Mouse (Mus musculus) layer of hippocampus, adult 2 months (tissue): ENCODE data around the gene Glt1d1. TPM values are rescaled to one million over a fixed set of nuclear protein-coding genes. Genes with fewer than 3 reads are reported as not detected.

Source experiments
- DNase-seq, 2 experiments: peaks; one replicate each; pipeline ENCODE4 v3.0.0; 2022; ENCODE audit warnings: low spot score in 2 of 2
- H3K27ac ChIP-seq: fragments of 200-600 bp; 2 replicates; pipeline ENCODE4 v1.8.1; 2022
- H3K4me3 ChIP-seq: fragments of 200-600 bp; 2 replicates; pipeline ENCODE4 v1.8.1; 2022; ENCODE audit warnings: mild to moderate bottlenecking
- CTCF ChIP-seq: fragments of 200-600 bp; conservative IDR thresholded peaks from 2 replicates; pipeline ENCODE4 v1.8.1; 2022; ENCODE audit warnings: antibody characterized with exemption, mild to moderate bottlenecking, moderate library complexity
- long read RNA-seq, 2 experiments: library from polyadenylated mRNA; stranded (forward); transcript quantifications; one replicate each; pipeline ENCODE4 v2.0.0; 2021; ENCODE audit warnings: borderline mapping rate in 2 of 2
- total RNA-seq, 2 experiments: library from RNA; stranded (reverse); gene quantifications; 2 replicates each; pipeline ENCODE4 v1.2.3; 2021

The Glt1d1 gene
- total RNA-seq = 10 to 100 TPM; 24.7 to 28.6 TPM
- long read RNA-seq, experiment 1, partial matches to known transcripts = 0 of 4 reads
- long read RNA-seq, experiment 1, other reads (novel, unspliced or antisense) = 4 of 4 reads
- long read RNA-seq, experiment 2 = 0 reads

DNA sequence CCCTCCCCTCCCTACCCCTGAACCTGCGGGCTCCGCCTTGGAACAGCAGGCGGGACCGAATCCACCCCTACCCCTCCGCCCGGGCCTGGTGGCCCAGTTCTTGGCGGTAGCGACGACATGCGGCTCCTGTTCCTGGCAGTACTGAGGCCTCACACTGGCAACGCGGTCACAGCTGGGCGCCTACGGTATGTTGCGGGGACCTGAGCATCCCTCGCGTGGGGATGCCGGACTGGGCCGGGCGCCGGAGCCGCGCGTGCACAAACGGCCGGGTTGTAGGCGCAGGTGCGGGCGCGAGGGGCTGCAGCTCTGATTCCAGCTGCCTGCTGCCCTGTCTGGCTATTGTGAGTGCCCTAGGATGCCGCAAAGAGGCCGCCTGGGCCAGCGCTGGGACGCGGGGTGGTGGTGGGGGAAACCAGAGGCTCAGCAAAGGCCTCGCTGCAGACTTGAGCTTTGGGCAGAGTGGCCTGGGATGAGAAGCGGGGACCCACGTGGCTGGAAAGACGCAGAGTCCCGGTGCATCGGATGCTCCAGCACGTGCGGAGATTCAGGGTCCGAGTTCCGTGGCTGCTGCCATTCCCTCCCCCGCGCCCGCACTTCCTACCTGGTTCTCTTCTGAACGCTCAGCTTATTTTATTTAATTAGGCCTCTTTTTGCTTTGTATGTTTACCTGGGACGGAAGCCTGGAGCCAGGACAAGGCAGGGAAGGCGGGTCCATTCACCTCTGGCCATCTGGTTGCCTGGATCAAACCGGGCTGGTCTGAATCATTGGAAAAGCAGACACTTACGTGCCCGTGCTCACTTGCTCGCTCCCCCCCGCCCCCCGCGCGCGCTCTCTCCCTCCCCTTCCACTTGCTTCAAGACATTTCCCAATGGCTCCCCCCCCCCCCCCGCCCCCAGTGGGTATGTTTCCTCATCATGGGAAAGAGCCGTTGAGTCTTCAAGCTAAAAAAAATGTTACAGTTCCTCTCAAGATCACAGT, at the start of gene Glt1d1, which contains the start of gene Slc15a4:
Gene Glt1d1, plus strand, starts transcription at position 96 of the 979 bp plus-strand sequence.
Gene Slc15a4, minus strand, starts transcription at position 731 of the 979 bp plus-strand sequence.
- no peak for DNase-seq
- peak within 1 kb of the TSS; percentile 94 for H3K27ac ChIP-seq
- no peak for TF ChIP-seq CTCF
- peak within 1 kb of the TSS; percentile 71 for H3K4me3 ChIP-seq

DNA sequence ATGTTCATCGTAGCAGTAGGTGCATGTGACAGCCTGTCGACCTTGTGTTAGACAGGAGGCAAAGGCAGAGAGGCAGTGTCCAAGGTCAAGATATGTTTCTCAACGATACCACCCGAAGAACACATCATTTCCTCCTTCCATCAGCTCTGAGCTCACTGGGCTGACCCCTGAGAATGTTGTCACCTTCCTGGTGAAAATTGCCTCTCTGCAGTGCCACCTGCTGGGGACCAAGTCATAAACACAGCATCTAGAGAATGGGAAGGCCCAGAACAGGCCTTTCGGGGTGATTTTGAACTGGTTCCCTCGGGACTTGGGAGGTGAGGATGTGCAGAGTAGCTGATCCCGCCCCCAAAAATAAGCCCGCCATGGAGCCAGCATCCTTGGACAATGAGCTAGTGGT, 48.4 kb upstream of the Glt1d1 start:
- H3K27ac ChIP-seq = no peak overlapping the region
- no peak overlapping the region for H3K4me3 ChIP-seq
- TF ChIP-seq CTCF = peak; percentile 74
- DNase-seq = no peak

DNA sequence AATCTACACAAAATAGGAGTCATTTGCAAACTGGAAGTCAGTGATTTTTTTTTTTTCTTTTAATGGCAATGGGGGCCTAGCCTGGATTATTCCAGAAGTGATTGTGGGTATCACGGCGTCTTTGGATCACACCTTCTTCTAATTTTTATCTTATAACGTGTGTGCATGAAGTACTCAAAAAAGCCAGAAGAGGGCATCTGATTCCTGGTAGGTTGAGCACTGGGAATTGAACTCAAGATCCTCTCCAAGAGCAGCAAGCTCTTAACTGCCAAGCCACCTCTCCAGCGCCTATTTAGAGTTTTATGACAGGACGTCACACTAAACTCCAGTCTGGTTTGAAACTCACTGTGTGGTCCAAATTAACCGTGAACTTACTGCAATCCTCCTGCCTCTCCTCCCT, 44.2 kb upstream of the Glt1d1 start:
- no peak for DNase-seq
- Histone ChIP-seq H3K4me3 (no peak overlapping the region), H3K27ac (no peak overlapping the region)
- TF ChIP-seq CTCF = peak; percentile 65

DNA sequence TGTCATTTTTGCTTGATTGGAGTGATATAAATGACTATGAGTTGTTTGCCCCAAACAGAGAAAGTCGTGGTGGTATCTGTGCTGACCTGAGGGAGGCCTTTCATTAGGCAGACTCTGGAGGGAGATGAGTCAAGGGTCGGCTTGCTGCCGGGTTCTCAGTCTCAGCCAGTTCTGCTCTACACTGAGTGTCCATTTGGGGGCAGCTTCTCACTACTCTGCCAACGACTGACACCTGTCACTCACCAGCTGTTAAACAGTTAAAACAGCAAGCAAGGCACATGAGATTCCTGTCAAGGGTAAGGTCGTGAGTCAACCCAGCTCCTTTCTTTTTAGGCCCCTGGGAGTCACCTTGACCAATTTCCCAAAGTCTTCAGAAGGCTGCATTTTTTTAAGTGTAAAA, 39.7 kb upstream of the Glt1d1 start:
- no peak for DNase-seq
- no peak for TF ChIP-seq CTCF
- H3K4me3 ChIP-seq = no peak overlapping the region
- no peak overlapping the region for H3K27ac ChIP-seq

DNA sequence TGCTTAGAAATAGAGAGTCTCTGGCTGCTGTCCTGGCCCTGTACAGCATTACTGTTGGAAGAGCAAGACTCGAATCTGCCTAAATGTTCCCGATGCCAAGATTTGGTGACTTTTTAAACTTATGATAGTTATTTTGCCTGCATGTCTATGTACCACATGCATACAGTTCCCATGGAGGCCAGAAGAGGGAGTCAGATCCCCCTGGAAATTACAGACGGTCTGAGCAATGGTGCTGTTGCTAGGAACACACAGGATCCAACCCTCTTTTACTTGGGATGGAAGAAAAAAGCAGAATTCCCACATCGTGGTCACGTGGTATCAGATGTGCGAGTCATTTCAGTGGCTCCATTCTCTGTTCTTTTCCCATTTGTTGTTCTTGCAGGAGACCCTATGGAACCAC, 39.2 kb upstream of the Glt1d1 start:
- Histone ChIP-seq H3K4me3 (no peak overlapping the region), H3K27ac (no peak overlapping the region)
- peak; percentile 80 for TF ChIP-seq CTCF
- DNase-seq = peak in 1 of 2 experiments; percentile 58

DNA sequence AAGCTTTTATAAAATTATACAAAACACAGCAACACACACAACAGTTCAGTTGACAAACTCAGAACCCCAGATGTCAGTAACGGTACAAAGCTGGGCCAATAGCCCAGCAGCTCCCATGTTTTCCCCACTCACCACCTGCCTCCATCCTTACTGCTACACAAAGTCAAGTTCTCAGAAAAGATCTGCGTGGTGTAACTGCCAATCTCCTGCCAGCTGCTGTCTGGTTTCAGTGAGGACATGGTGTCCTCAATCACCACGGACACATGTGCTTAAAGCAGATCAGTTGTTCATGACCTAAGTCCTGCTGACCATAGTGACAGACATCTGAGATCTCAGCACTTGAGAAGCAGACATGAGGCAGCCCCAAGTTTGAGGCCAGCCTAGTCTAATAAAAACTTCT, 36.4 kb upstream of the Glt1d1 start:
- TF ChIP-seq CTCF = no peak
- peak overlapping the region; percentile 73 for H3K27ac ChIP-seq
- H3K4me3 ChIP-seq = no peak overlapping the region
- peak; percentile 46 to 52 for DNase-seq

DNA sequence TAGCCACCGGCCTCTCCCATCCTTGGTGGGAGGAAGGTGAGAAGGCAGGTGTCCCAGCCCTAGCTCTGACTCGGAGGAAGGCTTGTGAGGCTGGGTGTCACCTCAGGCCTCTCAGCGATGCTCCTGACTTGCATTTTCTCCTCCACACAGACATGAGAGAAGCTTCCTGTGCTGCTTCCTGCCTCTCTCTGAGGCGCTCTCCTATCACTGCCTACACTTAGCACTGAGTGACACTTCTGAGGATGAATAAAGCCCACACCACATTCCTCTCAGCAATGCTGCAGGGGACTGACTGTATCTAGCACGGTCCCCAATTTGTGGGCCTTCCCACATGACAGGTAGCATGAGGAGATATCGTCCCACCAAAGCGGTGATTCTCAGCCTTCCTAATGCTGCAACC, 35.2 kb upstream of the Glt1d1 start:
- no peak for DNase-seq
- peak overlapping the region; percentile 73 for H3K27ac ChIP-seq
- no peak overlapping the region for H3K4me3 ChIP-seq
- TF ChIP-seq CTCF = no peak

DNA sequence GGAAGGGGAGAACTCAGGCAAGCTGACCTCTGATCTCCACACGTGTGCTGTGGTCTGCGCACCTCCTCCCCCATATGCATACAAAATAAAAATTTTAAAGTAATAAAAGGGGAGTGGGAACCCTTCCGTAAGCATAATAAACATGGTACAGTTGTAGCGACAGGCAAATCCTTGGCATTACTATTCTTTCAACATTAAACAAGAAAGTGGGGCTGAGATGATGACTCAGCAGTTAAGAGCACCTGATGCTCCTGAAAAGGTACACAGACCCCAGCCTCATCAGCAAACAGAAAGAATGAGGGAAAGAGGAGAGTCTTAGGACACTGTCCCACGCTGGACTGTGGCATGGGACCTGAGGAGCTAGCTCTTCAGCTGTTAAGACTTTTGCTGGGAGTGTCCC, 29.1 kb upstream of the Glt1d1 start:
- no peak for DNase-seq
- Histone ChIP-seq H3K4me3 (no peak overlapping the region), H3K27ac (no peak overlapping the region)
- TF ChIP-seq CTCF = no peak

DNA sequence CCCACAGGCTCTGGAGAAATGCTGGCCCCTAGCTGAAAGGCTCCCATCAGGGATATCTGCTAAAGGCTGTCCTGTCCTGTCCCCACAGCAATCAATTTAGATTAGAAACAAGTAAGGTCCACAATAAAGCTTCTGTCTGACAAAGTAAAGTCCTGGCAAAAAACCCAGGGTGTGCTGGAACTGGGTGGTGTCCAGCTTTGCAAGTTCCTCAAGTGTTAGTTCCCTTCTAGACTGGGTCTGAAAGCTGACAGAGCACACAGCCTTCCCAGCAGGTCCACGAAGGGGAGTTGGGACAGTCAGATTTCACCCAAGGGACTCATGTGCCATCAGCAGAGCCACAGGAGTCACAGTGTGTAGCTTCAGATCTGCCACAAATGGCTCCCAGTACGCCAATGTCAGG, 24.6 kb upstream of the Glt1d1 start:
- H3K27ac ChIP-seq = peak overlapping the region; percentile 96; the same call in 1 of the 2 replicates
- no peak overlapping the region for H3K4me3 ChIP-seq
- no peak for DNase-seq
- no peak for TF ChIP-seq CTCF

DNA sequence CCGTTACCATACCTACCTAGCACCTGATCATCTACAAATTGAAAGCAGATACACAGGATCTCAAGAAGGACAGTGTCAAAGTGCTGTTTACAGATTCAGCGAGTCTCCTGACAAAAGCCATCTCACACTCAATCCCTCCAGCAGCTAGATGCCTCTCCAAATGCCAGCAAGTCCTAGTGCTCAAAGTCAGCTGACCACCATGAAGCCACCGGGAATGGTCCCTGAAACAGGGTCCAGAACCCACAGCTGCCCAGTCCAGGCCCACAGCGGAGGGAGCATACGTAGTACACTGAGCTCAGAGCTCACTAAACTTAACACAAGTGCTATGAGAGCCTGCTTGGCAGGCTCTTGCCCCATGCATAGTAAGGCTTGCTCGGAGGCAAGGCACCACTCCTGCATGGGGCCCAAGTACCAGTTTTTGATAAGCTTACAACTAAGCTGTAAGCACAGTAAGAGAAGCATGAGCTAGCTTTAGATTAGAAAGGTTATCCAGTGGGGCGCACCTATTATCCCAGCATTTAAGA, 22.8 kb upstream of the Glt1d1 start:
- H3K4me3 ChIP-seq = no peak overlapping the region
- DNase-seq = no peak
- no peak for TF ChIP-seq CTCF
- H3K27ac ChIP-seq = peak overlapping the region; percentile 96

DNA sequence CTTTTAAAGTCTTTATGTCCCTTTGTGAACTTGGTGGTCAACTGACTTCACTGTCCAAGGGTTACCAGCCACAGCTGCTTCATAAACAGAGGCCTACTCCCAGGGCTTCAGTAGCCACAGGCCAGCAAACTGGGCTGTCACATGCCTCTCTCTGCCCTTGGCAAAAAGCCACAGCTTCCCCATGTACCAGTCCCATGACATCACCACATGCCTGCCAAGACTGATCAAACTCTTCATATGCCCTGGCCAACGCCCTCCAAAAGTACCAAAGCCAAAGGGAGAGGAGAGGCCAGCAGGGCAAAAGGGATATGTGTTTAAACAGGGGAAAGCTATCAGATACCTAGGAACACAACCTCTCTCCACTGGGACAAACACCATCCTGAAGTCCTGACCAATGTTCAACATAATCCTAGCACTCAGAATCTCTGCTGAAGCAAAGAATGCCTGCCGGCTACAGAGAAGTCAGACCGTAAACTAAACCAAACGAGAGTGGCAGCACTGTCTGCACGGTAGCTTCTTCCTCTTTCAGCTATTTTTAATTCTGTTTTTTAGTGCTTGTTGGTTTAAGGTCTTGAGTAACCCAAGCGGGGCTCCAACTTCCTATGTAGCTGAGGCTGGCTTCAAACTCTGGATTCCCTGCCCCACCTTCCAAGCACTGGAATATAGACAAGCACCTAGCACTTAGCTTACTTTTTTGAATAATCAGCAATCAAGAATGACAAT, 21.1 kb upstream of the Glt1d1 start:
- H3K27ac ChIP-seq = peak overlapping the region; percentile 96
- H3K4me3 ChIP-seq = no peak overlapping the region
- TF ChIP-seq CTCF = no peak
- peak in 1 of 2 experiments; percentile 51 for DNase-seq

DNA sequence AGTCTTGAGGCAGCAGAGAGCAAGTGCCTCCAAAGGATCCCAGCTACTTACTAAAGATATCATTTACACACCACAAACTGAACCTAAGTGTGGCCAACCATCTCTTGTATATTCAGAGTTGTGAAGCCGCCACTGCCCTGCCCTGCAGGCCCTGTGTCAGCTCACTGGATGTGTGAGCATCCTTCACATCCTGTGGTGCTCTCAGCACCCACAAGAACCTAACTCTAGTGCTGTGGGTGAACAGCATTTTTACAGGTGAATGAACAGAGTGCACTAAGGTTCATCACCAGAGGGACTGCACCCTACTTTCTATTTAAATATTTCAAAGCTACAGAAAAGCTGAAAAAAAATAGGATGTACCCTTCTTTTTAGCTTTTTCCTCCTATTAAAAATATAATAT, 20.2 kb upstream of the Glt1d1 start:
- H3K4me3 ChIP-seq = no peak overlapping the region
- DNase-seq = no peak
- no peak for TF ChIP-seq CTCF
- peak overlapping the region; percentile 96 for H3K27ac ChIP-seq

DNA sequence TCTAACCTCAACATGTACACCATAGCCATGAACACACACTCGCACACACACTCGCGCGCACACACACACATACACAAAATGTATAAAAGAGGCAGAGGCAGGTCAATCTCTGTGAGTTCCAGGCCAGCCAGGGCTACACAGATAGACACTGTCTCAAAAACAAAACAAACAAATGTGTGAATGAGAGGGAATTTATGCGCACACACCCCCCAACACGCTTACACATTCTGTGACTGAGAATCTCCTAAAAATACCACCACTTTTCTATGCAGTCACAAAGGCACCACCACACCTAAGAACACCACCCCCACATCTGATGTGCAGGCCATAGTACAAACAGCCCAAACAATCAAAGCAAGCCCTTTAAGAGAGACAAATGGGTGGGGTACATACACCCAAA, 19.7 kb upstream of the Glt1d1 start:
- TF ChIP-seq CTCF = no peak
- DNase-seq = no peak
- Histone ChIP-seq H3K27ac (peak overlapping the region; percentile 96), H3K4me3 (no peak overlapping the region)
